Comparison of ENCODE assay signal across 17 mouse cellular contexts in the genomic region with DNA sequence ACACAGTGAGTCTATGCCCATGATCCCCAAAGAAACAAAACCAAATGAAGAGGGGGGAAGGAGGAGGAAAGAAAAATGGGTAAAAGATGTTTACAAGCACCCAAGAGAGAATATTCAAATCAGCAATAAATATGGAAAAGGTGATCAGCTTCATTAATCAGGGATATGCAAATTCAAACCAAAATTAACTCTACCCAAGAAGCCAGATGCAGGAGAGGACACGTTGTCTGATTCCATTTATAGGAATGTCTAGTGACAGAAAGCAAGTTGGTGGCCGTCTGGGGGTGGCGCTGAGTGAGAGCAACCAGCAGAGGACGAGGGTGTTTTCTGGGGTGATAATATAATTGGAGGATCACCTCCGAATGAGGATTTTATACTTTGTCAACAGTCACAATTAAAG. TPM values are rescaled to one million over a fixed set of nuclear protein-coding genes. Genes with fewer than 3 reads are reported as not detected.
"Had no signal": no experiment of that assay in that cellular context is flagged by ENCODE, and none has a peak within 500 bp of the region (broad histone marks: within the 10 kb centered on the region; RNA-seq: fewer than 3 reads in every experiment).

No protein-coding gene starts in this region.

- H3K27ac ChIP-seq: midbrain, embryonic 10.5 days; midbrain, embryonic 12.5 days; neural tube, embryonic 13.5 days; neural tube, embryonic 15.5 days had no signal

- H3K4me3 ChIP-seq: midbrain, embryonic 10.5 days; midbrain, embryonic 12.5 days; myocyte; neural tube, embryonic 13.5 days; neural tube, embryonic 15.5 days had no signal

- DNase-seq: lung, adult 18-20 months; lung, embryonic 14.5 days; lung, postnatal 10 days; lung, postnatal 4 days; midbrain, embryonic 14.5 days; retina, postnatal 1 day; right cerebral cortex, postnatal 14 days; spleen, adult 18-20 months; thymus, adult 2 months; thymus, postnatal 25 days; thymus, postnatal 4 days had no signal

RNA-seq across cellular contexts. Expression of gene Lhfpl4, which starts 40.0 kb away (rescaled TPM):
- total RNA-seq: megakaryocyte-erythroid progenitor cell, adult 5-6 weeks had no signal
